Mouse (Mus musculus) lung, embryonic 15.5 days (tissue): Measurements from ENCODE around the gene Rnf157. TPM values are rescaled to one million over a fixed set of nuclear protein-coding genes. Genes with fewer than 3 reads are reported as not detected.
A peak's percentile ranks its signal among the peaks of the same experiment; 100 is the strongest.
"Not testable (repeated sequence)": the region's sequence is repeated elsewhere in the genome, so short reads cannot be mapped to it uniquely, and the experiment has no call there.

Experiments
- ATAC-seq: fragments of 200-750 bp; cut with Nextera tagmentation; 2 replicates; pipeline ENCODE4 v1.8.0; 2017; ENCODE audit warnings: moderate number of reproducible peaks, borderline replicate concordance; ENCODE audit not compliant: low FRiP score, low TSS enrichment; ENCODE audit errors: extremely low read depth
- H3K27ac ChIP-seq: fragments of 300-500 bp; sonication (generic); 2 replicates; pipeline ENCODE4 v1.5.1; 2015; ENCODE audit warnings: moderate library complexity, mild to moderate bottlenecking, inconsistent platforms
- H3K27me3 ChIP-seq: fragments of 300-500 bp; sonication (generic); 2 replicates; pipeline ENCODE4 v1.6.1; 2015; ENCODE audit warnings: inconsistent platforms
- H3K36me3 ChIP-seq: fragments of 300-500 bp; sonication (generic); 2 replicates; pipeline ENCODE4 v1.6.1; 2015; ENCODE audit warnings: inconsistent platforms
- H3K4me1 ChIP-seq: fragments of 300-500 bp; sonication (generic); 2 replicates; pipeline ENCODE4 v1.6.1; 2015; ENCODE audit warnings: inconsistent platforms
- H3K4me2 ChIP-seq: fragments of 300-500 bp; sonication (generic); 2 replicates; pipeline ENCODE4 v1.6.1; 2015; ENCODE audit warnings: inconsistent platforms, mild to moderate bottlenecking, moderate library complexity
- H3K4me3 ChIP-seq: fragments of 300-500 bp; sonication (generic); 2 replicates; pipeline ENCODE4 v1.5.1; 2015; ENCODE audit warnings: mild to moderate bottlenecking, inconsistent platforms
- H3K9ac ChIP-seq: fragments of 300-500 bp; sonication (generic); 2 replicates; pipeline ENCODE4 v1.6.1; 2015; ENCODE audit warnings: inconsistent platforms
- H3K9me3 ChIP-seq: fragments of 300-500 bp; sonication (generic); 2 replicates; pipeline ENCODE4 v1.6.1; 2016; ENCODE audit warnings: inconsistent platforms
- WGBS: fragments of 180-500 bp; shearing (Covaris S2); methylation state at CpG from one replicate; pipeline ENCODE4 v1.1.7; 2015; 5-methylcytosine and 5-hydroxymethylcytosine counted together
- polyA plus RNA-seq: library from polyadenylated mRNA; unstranded; fragments of >200 nt; fragmentation: Nextera tagmentation; extraction: Ambion mirVana; gene quantifications from 2 replicates; pipeline ENCODE4 v1.2.1, GENCODE M21; 2015

Rnf157 gene
- polyA plus RNA-seq, 1 experiment from 2014 or later: 11.4 TPM

DNA sequence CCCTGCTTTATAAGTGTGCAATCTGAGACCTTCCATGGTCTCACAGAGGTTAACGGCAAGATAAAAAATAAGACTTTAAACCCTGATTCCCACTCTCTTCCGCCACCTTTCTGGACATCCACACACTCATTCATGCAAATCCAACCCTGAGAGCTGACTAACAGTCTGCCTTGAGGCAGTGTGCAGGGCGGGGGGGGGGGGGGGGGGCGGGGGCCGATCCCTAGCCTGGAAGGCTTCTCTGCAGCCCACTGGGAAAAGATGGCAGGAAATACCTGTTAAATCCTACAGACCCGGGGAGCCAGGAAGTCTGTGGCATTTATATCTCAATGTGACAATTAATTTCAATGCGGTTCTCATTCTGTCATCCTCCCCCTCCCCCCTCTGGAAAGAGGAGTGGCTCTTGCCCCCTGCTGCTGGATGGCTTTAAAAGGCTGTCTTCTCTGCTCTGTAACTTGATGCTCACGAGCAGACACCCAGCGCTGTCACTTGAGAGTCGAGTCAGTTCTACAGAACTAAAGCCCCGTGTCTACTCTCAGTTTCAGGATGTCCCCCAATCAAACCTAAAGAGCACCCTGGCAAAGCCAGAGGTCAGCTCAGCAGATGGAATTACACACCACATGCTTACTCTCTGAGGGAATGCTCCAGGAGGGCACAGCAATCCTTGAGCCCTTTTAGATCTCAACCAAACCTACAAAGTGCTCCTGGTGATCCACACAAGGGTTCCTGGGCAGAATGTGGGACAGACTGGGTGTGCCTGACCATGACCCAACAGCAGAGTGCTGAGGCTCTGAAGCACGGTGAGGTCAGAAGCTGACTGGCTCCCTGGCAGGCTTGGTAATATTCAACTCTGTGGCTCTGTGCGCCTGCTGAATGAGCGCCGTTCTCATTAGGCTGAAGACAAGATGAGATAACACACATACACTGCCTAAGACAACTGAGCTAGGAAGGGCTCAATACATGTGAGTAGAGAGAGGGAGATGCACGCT lies 25.5 kb downstream of the Rnf157 start:
- peak; percentile 78 for ATAC-seq
- Histone ChIP-seq H3K4me3 (peak overlapping the region; percentile 13; the same call in 1 of the 2 replicates), H3K4me2 (peak overlapping the region; percentile 37), H3K9me3 (no peaks in the 10 kb centered on the region), H3K27me3 (no peaks in the 10 kb centered on the region), H3K36me3 (no peaks in the 10 kb centered on the region), H3K9ac (peak overlapping the region; percentile 8; the same call in 1 of the 2 replicates), H3K27ac (peak overlapping the region; percentile 38), H3K4me1 (peaks cover 13% of the 10 kb centered on the region)
- WGBS: 16% methylated on average over 16 of the region's 16 CpGs

DNA sequence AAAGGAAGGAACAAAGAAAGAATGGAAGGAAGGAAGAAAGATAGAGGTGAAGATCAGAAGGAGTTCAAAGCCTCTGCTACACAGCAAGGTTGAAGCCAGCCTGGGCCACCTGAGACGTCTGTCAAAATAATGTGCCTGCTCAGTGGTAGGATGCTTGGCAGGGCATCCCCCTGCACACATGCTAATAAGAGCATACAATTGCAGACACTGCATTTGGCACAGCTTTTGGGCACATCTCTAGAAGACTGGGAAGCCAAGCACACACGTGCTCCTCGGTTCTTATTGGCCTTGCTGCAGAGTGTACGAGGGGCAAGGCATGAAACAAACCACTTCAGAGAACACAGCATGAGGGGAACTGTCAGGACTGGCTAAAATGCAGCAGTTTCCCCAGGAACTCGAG lies 26.8 kb downstream of the Rnf157 start:
- Histone ChIP-seq H3K4me3 (no peak overlapping the region), H3K27ac (no peak overlapping the region), H3K4me1 (peaks cover 13% of the 10 kb centered on the region), H3K4me2 (no peak overlapping the region), H3K27me3 (no peaks in the 10 kb centered on the region), H3K36me3 (no peaks in the 10 kb centered on the region), H3K9ac (no peak overlapping the region), H3K9me3 (no peaks in the 10 kb centered on the region)
- no peak for ATAC-seq
- WGBS: 43% methylated on average over 5 of the region's 5 CpGs

DNA sequence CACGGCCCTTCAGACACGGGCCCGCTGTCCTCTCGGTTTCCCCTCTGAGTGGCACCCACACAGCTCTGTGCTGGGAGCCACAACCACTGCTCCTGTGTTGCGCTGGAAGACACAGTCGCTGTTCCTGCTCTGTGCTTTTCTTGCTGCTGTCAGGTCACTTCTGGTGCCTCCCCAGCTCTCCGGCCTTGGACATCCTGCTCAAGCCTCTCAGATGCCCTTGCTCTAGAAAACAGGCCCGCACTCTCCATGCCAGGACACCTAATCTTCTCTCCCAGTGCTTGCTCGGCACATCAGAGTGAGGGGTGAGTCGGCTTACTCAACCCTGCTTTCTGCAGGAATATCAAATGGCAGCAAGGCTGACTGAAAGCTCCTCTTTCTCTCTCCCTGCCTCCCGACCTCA lies 28.7 kb downstream of the Rnf157 start:
- 80% methylated on average over 11 of the region's 11 CpGs for WGBS
- peaks cover 13% of the 10 kb centered on the region for H3K4me1 ChIP-seq
- H3K4me2 ChIP-seq: no peak overlapping the region
- ATAC-seq: no peak
- H3K4me3 ChIP-seq: no peak overlapping the region
- no peak overlapping the region for H3K9ac ChIP-seq
- no peak overlapping the region for H3K27ac ChIP-seq
- no peaks in the 10 kb centered on the region for H3K9me3 ChIP-seq
- no peaks in the 10 kb centered on the region for H3K36me3 ChIP-seq
- H3K27me3 ChIP-seq: no peaks in the 10 kb centered on the region

DNA sequence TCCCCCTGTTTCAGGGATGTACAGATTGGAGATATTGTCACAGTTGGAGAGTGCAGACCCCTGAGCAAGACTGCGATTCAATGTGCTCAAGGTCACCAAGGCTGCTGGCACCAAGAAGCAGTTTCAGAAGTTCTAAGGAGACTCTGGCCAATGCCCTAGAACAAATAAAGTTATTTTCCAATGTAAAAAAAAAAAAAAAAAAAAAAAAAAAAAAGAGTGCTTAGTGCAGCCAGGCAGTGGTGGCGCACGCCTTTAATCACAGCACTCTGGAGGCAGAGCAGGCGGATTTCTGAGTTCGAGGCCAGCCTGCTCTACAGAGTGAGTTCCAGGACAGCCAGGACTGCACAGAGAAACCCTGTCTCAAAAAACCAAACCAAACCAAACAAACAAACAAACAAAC lies 29.8 kb downstream of the Rnf157 start:
- H3K4me1 ChIP-seq: peaks cover 13% of the 10 kb centered on the region
- H3K27me3 ChIP-seq, H3K4me2 ChIP-seq, H3K9me3 ChIP-seq, H3K27ac ChIP-seq, H3K36me3 ChIP-seq, ATAC-seq, H3K4me3 ChIP-seq, H3K9ac ChIP-seq: not testable (repeated sequence)
- 87% methylated on average over 5 of the region's 5 CpGs for WGBS

DNA sequence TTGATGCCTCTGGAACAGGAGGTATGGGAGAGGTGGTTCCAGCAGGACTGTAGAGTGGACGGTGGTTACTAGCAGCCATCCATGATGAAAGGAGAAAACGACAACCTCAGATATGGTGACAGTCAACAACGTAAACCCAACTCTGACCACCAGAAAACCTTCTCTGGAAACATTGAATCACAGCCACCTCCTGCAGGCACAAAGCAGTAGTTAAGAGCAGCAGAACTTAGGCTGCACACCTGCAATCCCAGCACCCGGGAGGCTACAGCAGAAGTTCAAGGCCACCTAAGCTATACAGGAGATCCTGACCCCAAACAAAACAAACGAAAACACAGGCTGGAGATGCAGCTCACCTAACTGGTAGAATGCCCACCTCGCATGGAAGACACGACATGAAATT lies 32.1 kb downstream of the Rnf157 start:
- Histone ChIP-seq H3K4me2 (no peak overlapping the region), H3K9ac (no peak overlapping the region), H3K4me1 (no peaks in the 10 kb centered on the region), H3K4me3 (no peak overlapping the region), H3K27ac (no peak overlapping the region), H3K36me3 (no peaks in the 10 kb centered on the region), H3K27me3 (no peaks in the 10 kb centered on the region), H3K9me3 (no peaks in the 10 kb centered on the region)
- 83% methylated on average over 7 of the region's 7 CpGs for WGBS
- ATAC-seq: no peak

DNA sequence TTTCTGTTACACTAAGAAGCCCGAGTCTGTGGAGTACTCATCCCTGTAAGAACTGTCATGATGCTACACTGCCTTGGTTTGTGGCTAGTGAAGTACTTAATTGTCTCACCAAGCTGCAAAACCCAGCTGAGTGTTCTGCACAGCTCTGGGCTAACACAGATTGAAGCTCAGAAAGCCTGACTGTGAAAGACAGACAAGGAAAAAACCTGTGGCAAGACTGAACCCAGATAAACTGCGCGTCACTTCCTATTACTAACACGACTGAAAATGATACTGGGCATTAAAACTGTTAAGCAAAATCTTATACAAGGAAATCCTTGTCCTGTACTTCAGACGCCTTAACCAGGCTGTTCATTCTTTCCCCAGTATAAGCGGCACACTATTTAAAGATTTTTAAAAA lies 33.3 kb downstream of the Rnf157 start:
- WGBS: 76% methylated on average over 6 of the region's 6 CpGs
- no peak for ATAC-seq

DNA sequence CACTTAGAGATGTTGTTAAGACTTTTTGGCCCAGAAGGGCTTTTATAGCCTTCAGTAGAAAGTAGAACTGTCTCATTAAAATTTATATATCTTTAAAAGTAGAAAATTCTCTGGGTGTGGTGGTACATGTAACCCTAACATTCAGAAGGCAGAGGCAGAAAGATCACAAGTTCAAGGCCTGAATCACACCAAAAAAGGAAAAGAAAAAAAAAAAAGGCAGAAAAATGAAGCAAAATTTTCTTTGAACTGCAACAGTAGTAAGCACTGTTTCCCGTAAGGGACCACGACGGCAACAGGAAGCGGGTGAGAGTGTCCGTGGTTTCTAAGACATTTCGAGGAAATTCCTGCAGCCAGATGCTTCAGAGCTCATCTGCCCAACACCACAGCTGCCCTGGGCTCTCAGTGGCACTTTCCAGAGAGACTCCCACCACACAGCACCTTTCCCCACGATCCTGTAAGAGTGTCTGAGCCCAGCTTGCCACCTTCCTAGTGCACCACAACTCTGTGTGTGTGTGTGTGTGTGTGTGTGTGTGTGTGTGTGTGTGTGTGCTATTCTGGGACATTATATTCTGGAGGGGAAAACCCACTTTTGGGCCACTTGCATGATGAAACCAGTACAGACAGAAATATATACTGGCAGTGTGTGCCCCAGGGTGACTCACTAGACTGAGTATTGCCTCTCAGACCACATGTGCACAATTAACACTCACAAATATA lies 35.7 kb downstream of the Rnf157 start:
- 50% methylated on average over 7 of the region's 7 CpGs for WGBS

More for the DNA sequence above, 33.3 kb downstream of the Rnf157 start:
- Histone ChIP-seq H3K4me3 (no peak overlapping the region), H3K9ac (no peak overlapping the region), H3K4me1 (no peaks in the 10 kb centered on the region), H3K4me2 (no peak overlapping the region), H3K27me3 (no peaks in the 10 kb centered on the region), H3K27ac (no peak overlapping the region), H3K9me3 (no peaks in the 10 kb centered on the region), H3K36me3 (no peaks in the 10 kb centered on the region)

DNA sequence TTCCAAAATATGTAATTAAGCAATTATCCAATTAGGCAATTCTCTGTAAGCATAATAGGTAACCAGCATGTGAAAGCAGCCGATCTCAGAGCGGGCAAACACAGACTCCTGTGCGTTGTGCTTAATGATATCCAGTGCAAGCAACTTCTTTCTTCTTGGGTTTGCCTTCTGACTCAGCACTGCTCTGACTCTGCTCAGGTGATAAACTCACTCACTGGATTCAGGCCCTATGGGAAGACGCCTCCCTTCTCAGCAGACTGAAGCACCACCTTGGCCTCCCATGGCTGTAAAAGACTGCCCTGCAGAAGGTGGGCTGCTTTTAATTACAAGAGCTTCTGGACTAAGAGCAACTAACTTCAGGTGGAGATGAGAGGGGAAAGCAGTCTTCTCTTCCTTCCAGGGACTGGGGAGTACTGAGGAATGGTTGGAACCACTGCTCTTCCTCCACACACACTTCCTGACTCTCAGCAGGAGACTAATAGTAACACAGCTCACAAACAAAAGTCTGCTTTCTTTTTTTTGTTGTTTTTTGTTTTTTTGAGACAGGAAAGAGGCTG lies 40.9 kb downstream of the Rnf157 start:
- H3K4me3 ChIP-seq: no peak overlapping the region
- no peaks in the 10 kb centered on the region for H3K9me3 ChIP-seq
- H3K4me2 ChIP-seq: no peak overlapping the region
- H3K36me3 ChIP-seq: no peaks in the 10 kb centered on the region
- 81% methylated on average over 4 of the region's 4 CpGs for WGBS
- no peak for ATAC-seq
- 0 out of 2 replicates have a peak, but pooled peaks cover 6% of the 10 kb centered on the region for H3K4me1 ChIP-seq
- H3K27ac ChIP-seq: no peak overlapping the region
- H3K9ac ChIP-seq: no peak overlapping the region
- no peaks in the 10 kb centered on the region for H3K27me3 ChIP-seq

More for the DNA sequence above, 35.7 kb downstream of the Rnf157 start:
- Histone ChIP-seq H3K4me1 (no peaks in the 10 kb centered on the region), H3K9ac (no peak overlapping the region), H3K9me3 (no peaks in the 10 kb centered on the region), H3K4me3 (no peak overlapping the region), H3K27me3 (no peaks in the 10 kb centered on the region), H3K27ac (no peak overlapping the region), H3K36me3 (no peaks in the 10 kb centered on the region), H3K4me2 (no peak overlapping the region)
- ATAC-seq: no peak

DNA sequence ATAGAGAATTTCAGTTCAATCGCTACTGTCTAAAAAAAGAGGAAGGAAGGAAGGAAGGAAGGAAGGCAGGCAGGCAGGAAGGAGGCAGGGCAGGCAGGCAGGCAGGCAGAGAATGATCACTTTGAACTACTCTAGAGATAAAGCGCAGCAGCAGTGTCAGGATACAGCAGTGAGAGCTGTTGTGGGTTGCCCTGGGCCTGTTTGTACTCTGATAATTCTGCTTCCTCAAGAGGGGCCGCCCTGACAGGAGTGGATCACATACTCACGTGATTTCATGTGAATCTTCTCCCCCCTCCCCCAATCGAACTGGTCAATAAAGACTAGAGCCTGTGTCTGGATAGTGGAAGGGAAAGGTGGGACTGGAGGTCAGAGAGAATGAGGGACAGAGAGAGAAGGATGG lies 43.2 kb downstream of the Rnf157 start:
- Histone ChIP-seq H3K9ac (no peak overlapping the region), H3K36me3 (no peaks in the 10 kb centered on the region), H3K9me3 (no peaks in the 10 kb centered on the region), H3K27ac (0 out of 2 replicates have a peak overlapping the region, but pooled peaks have one; percentile 0), H3K4me1 (0 out of 2 replicates have a peak, but pooled peaks cover 6% of the 10 kb centered on the region), H3K27me3 (no peaks in the 10 kb centered on the region), H3K4me2 (no peak overlapping the region), H3K4me3 (no peak overlapping the region)
- no peak for ATAC-seq
- WGBS: 46% methylated on average over 5 of the region's 5 CpGs

DNA sequence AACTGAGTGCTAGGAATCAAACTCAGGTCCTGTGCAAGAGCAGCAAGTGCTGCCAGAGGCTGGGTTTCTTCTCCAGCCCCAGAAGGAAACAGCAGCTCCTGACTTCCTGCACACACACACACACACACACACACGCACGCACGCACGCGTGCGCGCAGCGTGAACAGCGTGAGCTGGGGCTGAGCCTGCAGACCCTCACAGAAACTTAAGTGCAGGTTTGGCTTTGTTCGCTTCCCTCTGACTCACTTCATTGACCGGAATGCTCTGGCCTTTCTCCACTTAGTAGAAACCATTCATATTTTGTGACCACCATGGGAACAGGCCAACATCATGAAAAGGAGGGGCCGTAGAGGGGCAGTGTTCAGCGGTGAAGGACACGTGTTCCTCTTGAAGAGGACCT lies 43.8 kb downstream of the Rnf157 start:
- Histone ChIP-seq H3K27ac (no peak overlapping the region), H3K4me2 (no peak overlapping the region), H3K27me3 (no peaks in the 10 kb centered on the region), H3K9me3 (no peaks in the 10 kb centered on the region), H3K4me1 (0 out of 2 replicates have a peak, but pooled peaks cover 6% of the 10 kb centered on the region), H3K9ac (no peak overlapping the region), H3K4me3 (no peak overlapping the region), H3K36me3 (no peaks in the 10 kb centered on the region)
- WGBS: 88% methylated on average over 14 of the region's 14 CpGs
- ATAC-seq: no peak

DNA sequence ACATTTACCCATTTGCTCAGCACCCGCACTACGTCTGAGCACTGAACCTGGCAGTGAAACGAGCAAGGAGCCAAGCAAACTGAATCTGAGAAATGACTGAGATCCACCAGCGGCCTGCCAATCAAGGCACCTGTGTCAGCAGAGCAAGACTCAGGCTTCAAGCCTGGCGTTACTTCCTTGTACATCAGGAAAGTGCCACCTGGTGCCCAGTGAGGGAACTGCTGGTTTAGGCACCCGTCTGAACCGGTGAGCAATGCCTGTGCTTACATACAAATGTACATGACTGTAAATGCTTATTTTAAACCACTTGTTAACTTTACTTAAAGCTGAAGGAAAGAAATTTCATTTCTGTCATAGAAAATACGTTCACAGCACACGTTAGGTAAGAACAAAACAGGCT lies 44.7 kb downstream of the Rnf157 start:
- 0 out of 2 replicates have a peak, but pooled peaks cover 6% of the 10 kb centered on the region for H3K4me1 ChIP-seq
- no peak for ATAC-seq
- H3K27me3 ChIP-seq: no peaks in the 10 kb centered on the region
- no peaks in the 10 kb centered on the region for H3K9me3 ChIP-seq
- H3K36me3 ChIP-seq: no peaks in the 10 kb centered on the region
- H3K27ac ChIP-seq: no peak overlapping the region
- no peak overlapping the region for H3K4me3 ChIP-seq
- WGBS: 26% methylated on average over 9 of the region's 9 CpGs
- no peak overlapping the region for H3K4me2 ChIP-seq
- no peak overlapping the region for H3K9ac ChIP-seq
